Mouse (Mus musculus): ENCODE results near the gene Crim1. TPM values are rescaled to one million over a fixed set of nuclear protein-coding genes. Genes with fewer than 3 reads are reported as not detected.

The Crim1 gene
- polyA plus RNA-seq, 1 experiment: 1.1 TPM

DNA sequence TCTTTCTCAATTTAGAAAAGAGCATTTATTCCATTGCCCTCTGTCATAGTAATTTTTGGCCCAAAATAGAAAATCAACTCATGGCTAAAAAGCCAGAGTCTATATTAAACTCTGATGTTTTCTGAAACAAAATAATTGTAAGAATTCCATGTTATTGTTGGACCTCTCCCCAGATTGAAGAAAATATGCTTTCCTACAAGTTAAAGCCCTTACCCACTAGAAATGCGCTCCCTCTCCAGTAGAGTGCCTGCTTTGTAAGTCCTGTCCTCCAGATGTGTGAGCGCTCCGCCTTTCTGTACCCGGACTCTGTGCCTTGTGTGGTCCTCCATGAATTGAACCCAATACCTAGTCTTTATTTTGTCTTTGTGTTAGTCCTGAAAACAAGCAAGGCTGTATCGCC, 91.0 kb downstream of the Crim1 start:
- no peaks in the 10 kb centered on the region for H3K79me2 ChIP-seq (ENCODE audit: control insufficient read depth, insufficient read depth)
- no peak overlapping the region for H3ac ChIP-seq (ENCODE audit: control insufficient read depth, insufficient read length)
- H3K36me3 ChIP-seq (ENCODE audit: control insufficient read depth, insufficient read depth): no peaks in the 10 kb centered on the region
- H3K4me3 ChIP-seq: no peak overlapping the region
- no peak overlapping the region for H3K4me2 ChIP-seq (ENCODE audit: low read depth)
- TF ChIP-seq MAX (IDR thresholded peaks at IDR 0.05; ENCODE audit: low read depth): no peak
- no peak for TF ChIP-seq USF1 (IDR thresholded peaks at IDR 0.05; ENCODE audit: low read depth)
- H3K27me3 ChIP-seq (ENCODE audit: control insufficient read depth, insufficient read depth, insufficient read length): no peaks in the 10 kb centered on the region

DNA sequence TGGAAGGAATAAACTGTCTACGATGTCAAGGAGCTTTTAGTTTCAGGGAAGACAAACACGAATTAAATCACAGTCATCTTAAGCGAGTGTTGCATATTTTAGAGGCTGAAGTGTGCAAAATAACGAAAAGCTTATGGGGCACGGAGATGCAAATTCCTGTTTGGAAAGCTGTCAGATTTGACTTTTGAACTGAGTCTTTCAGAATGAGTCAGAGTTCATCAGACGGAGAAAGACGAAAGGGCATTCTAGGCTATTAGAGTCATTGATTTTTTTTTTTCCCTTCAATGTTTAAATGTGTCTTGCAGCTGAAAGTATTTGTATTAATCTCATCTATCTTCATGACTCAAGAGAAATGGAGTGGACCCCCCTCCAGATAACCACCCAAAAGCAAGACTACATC, 92.3 kb downstream of the Crim1 start:
- TF ChIP-seq CEBPB (IDR thresholded peaks at IDR 0.05; ENCODE audit: insufficient read depth, poor library complexity, severe bottlenecking) (no peak), POLR2AphosphoS2 (IDR thresholded peaks at IDR 0.05; ENCODE audit: insufficient read length, low read depth) (no peak), REST (IDR thresholded peaks at IDR 0.05; ENCODE audit: insufficient read depth, insufficient read length) (no peak), MYOD1 (IDR thresholded peaks at IDR 0.05; ENCODE audit: control insufficient read depth in 1 of 3, insufficient read length in 2 of 3, low read depth in 2 of 3) (no peak), USF1 (IDR thresholded peaks at IDR 0.05; ENCODE audit: low read depth) (no peak), SRF (IDR thresholded peaks at IDR 0.05; ENCODE audit: control insufficient read depth, insufficient read length, low read depth) (no peak), TCF3 (IDR thresholded peaks at IDR 0.05; ENCODE audit: insufficient read length, low read depth) (no peak), MAX (IDR thresholded peaks at IDR 0.05; ENCODE audit: low read depth) (no peak), POLR2A (IDR thresholded peaks at IDR 0.05; ENCODE audit: insufficient read length, low read depth) (no peak), MYOG (IDR thresholded peaks at IDR 0.05; ENCODE audit: control insufficient read depth in 1 of 3, insufficient read depth in 1 of 3, insufficient read length in 2 of 3, low read depth in 2 of 3) (no peak), TCF12 (IDR thresholded peaks at IDR 0.05; ENCODE audit: insufficient read depth, poor library complexity, severe bottlenecking) (no peak), E2F4 (IDR thresholded peaks at IDR 0.05; ENCODE audit: insufficient read depth) (no peak)
- Histone ChIP-seq H3K79me2 (ENCODE audit: control insufficient read depth, insufficient read depth) (no peaks in the 10 kb centered on the region), H3K27me3 (ENCODE audit: control insufficient read depth, insufficient read depth, insufficient read length) (no peaks in the 10 kb centered on the region), H3K4me3 (no peak overlapping the region), H3ac (ENCODE audit: control insufficient read depth, insufficient read length) (no peak overlapping the region), H3K4me2 (ENCODE audit: low read depth) (no peak overlapping the region), H3K36me3 (ENCODE audit: control insufficient read depth, insufficient read depth) (no peaks in the 10 kb centered on the region)

DNA sequence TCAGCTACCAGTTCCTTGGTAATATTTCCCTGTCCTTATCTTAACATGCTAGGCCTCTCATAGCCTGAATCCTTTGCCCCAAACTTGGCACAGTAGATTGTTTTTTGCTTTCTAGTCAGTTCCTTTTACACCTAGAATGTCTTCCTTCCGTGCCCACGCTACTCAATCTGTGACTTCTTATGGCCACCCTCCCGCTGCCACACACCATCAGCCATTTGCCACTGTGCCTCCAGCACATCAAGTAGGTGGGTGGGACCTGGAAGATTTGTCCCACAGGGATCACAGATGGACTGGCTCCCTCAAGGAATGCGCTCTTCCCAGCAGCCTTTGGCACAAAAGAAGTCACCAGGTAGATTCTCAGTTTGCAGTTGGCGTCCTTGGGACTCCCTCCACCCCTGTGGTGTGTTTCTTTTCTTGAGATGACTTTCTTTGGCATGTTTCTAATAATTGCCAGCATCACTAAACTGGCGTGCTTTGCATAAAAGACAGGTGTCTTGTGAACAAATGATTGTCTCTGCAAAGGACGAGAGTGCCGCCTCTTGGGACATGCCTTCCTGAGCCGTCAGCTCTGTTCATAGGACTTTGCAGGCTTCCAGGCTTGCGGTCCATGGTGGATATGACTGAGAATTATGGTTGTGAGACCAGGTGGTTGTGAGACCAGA, 92.9 kb downstream of the Crim1 start:
- Histone ChIP-seq H3K4me3 (no peak overlapping the region), H3K36me3 (ENCODE audit: control insufficient read depth, insufficient read depth) (no peaks in the 10 kb centered on the region), H3K27me3 (ENCODE audit: control insufficient read depth, insufficient read depth, insufficient read length) (no peaks in the 10 kb centered on the region), H3K4me2 (ENCODE audit: low read depth) (no peak overlapping the region), H3K79me2 (ENCODE audit: control insufficient read depth, insufficient read depth) (no peaks in the 10 kb centered on the region), H3ac (ENCODE audit: control insufficient read depth, insufficient read length) (no peak overlapping the region)
- TF ChIP-seq E2F4 (IDR thresholded peaks at IDR 0.05; ENCODE audit: insufficient read depth) (no peak), SRF (IDR thresholded peaks at IDR 0.05; ENCODE audit: control insufficient read depth, insufficient read length, low read depth) (no peak), TCF3 (IDR thresholded peaks at IDR 0.05; ENCODE audit: insufficient read length, low read depth) (no peak), REST (IDR thresholded peaks at IDR 0.05; ENCODE audit: insufficient read depth, insufficient read length) (no peak), USF1 (IDR thresholded peaks at IDR 0.05; ENCODE audit: low read depth) (no peak), POLR2A (IDR thresholded peaks at IDR 0.05; ENCODE audit: insufficient read length, low read depth) (no peak), MYOD1 (IDR thresholded peaks at IDR 0.05; ENCODE audit: control insufficient read depth in 1 of 3, insufficient read length in 2 of 3, low read depth in 2 of 3) (no peak), TCF12 (IDR thresholded peaks at IDR 0.05; ENCODE audit: insufficient read depth, poor library complexity, severe bottlenecking) (no peak), POLR2AphosphoS2 (IDR thresholded peaks at IDR 0.05; ENCODE audit: insufficient read length, low read depth) (no peak), MAX (IDR thresholded peaks at IDR 0.05; ENCODE audit: low read depth) (no peak), MYOG (IDR thresholded peaks at IDR 0.05; ENCODE audit: control insufficient read depth in 1 of 3, insufficient read depth in 1 of 3, insufficient read length in 2 of 3, low read depth in 2 of 3) (no peak), CEBPB (IDR thresholded peaks at IDR 0.05; ENCODE audit: insufficient read depth, poor library complexity, severe bottlenecking) (no peak)

DNA sequence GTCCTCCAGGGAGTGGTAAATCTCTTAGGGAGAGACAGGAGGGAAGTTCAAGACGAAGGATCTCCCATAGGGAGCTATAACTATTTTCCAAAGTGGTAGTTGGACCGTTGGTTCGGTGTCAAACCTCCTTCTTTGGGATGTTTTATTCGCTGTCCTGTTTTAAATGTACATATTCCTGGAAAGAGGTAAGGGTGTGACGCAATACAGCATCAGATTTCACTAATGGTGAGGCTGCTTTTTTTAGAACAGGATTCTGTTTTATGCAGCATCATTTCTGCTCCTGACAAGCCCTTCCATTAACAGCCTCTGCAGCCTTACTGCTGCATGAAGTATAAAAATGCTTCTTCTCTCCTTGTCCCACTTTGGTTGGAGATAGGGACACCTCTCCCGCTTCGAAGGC, 95.9 kb downstream of the Crim1 start:
- no peak overlapping the region for H3ac ChIP-seq (ENCODE audit: control insufficient read depth, insufficient read length)
- no peak overlapping the region for H3K4me2 ChIP-seq (ENCODE audit: low read depth)
- no peaks in the 10 kb centered on the region for H3K36me3 ChIP-seq (ENCODE audit: control insufficient read depth, insufficient read depth)
- H3K4me3 ChIP-seq: no peak overlapping the region
- TF ChIP-seq MYOG (IDR thresholded peaks at IDR 0.05; ENCODE audit: control insufficient read depth in 1 of 3, insufficient read depth in 1 of 3, insufficient read length in 2 of 3, low read depth in 2 of 3) (no peak), CEBPB (IDR thresholded peaks at IDR 0.05; ENCODE audit: insufficient read depth, poor library complexity, severe bottlenecking) (0 out of 2 replicates have a peak, but pooled peaks have one; percentile 31)
- no peaks in the 10 kb centered on the region for H3K79me2 ChIP-seq (ENCODE audit: control insufficient read depth, insufficient read depth)
- no peaks in the 10 kb centered on the region for H3K27me3 ChIP-seq (ENCODE audit: control insufficient read depth, insufficient read depth, insufficient read length)

DNA sequence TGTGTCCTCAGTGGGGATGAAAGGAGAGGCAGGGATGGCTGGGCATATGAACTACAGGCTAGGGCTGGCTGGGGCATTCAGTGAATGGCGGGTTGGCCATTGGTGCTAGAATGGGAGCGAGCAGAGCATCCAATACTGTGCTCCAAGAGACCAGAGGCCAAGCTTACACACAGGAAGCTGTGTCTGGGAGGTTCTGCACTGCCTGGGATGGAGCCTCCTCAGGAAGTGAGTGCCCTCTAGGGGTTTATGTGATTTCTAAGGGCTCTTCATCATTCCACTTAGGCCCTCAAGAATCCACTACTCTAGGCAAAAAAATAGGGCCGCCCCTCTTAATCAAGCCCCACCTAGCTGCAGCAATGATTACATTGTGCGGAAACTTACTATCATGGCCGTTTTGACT, 98.1 kb downstream of the Crim1 start:
- no peaks in the 10 kb centered on the region for H3K27me3 ChIP-seq (ENCODE audit: control insufficient read depth, insufficient read depth, insufficient read length)
- no peak overlapping the region for H3ac ChIP-seq (ENCODE audit: control insufficient read depth, insufficient read length)
- H3K79me2 ChIP-seq (ENCODE audit: control insufficient read depth, insufficient read depth): no peaks in the 10 kb centered on the region
- no peak for TF ChIP-seq E2F4 (IDR thresholded peaks at IDR 0.05; ENCODE audit: insufficient read depth)
- TF ChIP-seq USF1 (IDR thresholded peaks at IDR 0.05; ENCODE audit: low read depth): no peak
- no peak for TF ChIP-seq CEBPB (IDR thresholded peaks at IDR 0.05; ENCODE audit: insufficient read depth, poor library complexity, severe bottlenecking)
- TF ChIP-seq POLR2AphosphoS2 (IDR thresholded peaks at IDR 0.05; ENCODE audit: insufficient read length, low read depth): no peak
- no peak for TF ChIP-seq SRF (IDR thresholded peaks at IDR 0.05; ENCODE audit: control insufficient read depth, insufficient read length, low read depth)
- TF ChIP-seq REST (IDR thresholded peaks at IDR 0.05; ENCODE audit: insufficient read depth, insufficient read length): no peak
- TF ChIP-seq POLR2A (IDR thresholded peaks at IDR 0.05; ENCODE audit: insufficient read length, low read depth): no peak
- no peak for TF ChIP-seq MYOD1 (IDR thresholded peaks at IDR 0.05; ENCODE audit: control insufficient read depth in 1 of 3, insufficient read length in 2 of 3, low read depth in 2 of 3)
- TF ChIP-seq TCF3 (IDR thresholded peaks at IDR 0.05; ENCODE audit: insufficient read length, low read depth): no peak
- no peak for TF ChIP-seq MYOG (IDR thresholded peaks at IDR 0.05; ENCODE audit: control insufficient read depth in 1 of 3, insufficient read depth in 1 of 3, insufficient read length in 2 of 3, low read depth in 2 of 3)
- TF ChIP-seq TCF12 (IDR thresholded peaks at IDR 0.05; ENCODE audit: insufficient read depth, poor library complexity, severe bottlenecking): no peak
- no peak for TF ChIP-seq MAX (IDR thresholded peaks at IDR 0.05; ENCODE audit: low read depth)
- no peak overlapping the region for H3K4me3 ChIP-seq
- H3K36me3 ChIP-seq (ENCODE audit: control insufficient read depth, insufficient read depth): no peaks in the 10 kb centered on the region
- no peak overlapping the region for H3K4me2 ChIP-seq (ENCODE audit: low read depth)
